Mouse (Mus musculus) hindbrain, embryonic 10.5 days (tissue): ENCODE results near the gene Sorcs2. TPM values are rescaled to one million over a fixed set of nuclear protein-coding genes. Genes with fewer than 3 reads are reported as not detected.
A peak's percentile ranks its signal among the peaks of the same experiment; 100 is the strongest.

Source experiments
- DNase-seq: peaks from one replicate; pipeline ENCODE4 v3.0.0-alpha.2; 2017; ENCODE audit warnings: low spot score
- H3K27ac ChIP-seq: fragments of 300-500 bp; sonication (generic); 2 replicates; pipeline ENCODE4 v1.5.1; 2016; ENCODE audit warnings: mild to moderate bottlenecking, moderate library complexity
- H3K27me3 ChIP-seq: fragments of 300-500 bp; sonication (generic); 2 replicates; pipeline ENCODE4 v1.6.1; 2016; ENCODE audit warnings: mild to moderate bottlenecking; ENCODE audit not compliant: poor library complexity, insufficient read depth, severe bottlenecking
- H3K36me3 ChIP-seq: fragments of 300-500 bp; sonication (generic); 2 replicates; pipeline ENCODE4 v1.6.1; 2016; ENCODE audit warnings: mild to moderate bottlenecking, moderate library complexity
- H3K4me1 ChIP-seq: fragments of 300-500 bp; sonication (generic); replicated peaks from 2 replicates; pipeline ENCODE4 v1.6.1; 2016; ENCODE audit warnings: mild to moderate bottlenecking
- H3K4me3 ChIP-seq: fragments of 300-500 bp; sonication (generic); 2 replicates; pipeline ENCODE4 v1.5.1; 2016; ENCODE audit warnings: mild to moderate bottlenecking, moderate library complexity
- H3K9me3 ChIP-seq: fragments of 300-500 bp; sonication (generic); 2 replicates; pipeline ENCODE4 v1.6.1; 2016; ENCODE audit warnings: mild to moderate bottlenecking, moderate library complexity
- WGBS: fragments of 180-500 bp; shearing (Covaris S2); methylation state at CpG from one replicate; pipeline ENCODE4 v1.1.7; 2016; 5-methylcytosine and 5-hydroxymethylcytosine counted together
- polyA plus RNA-seq: library from polyadenylated mRNA; unstranded; fragments of >200 nt; fragmentation: Nextera tagmentation; extraction: Ambion mirVana; gene quantifications from 2 replicates; pipeline ENCODE4 v1.2.1, GENCODE M21; 2016

Sorcs2 gene
- polyA plus RNA-seq, 1 experiment from 2014 or later: 10.5 TPM

DNA sequence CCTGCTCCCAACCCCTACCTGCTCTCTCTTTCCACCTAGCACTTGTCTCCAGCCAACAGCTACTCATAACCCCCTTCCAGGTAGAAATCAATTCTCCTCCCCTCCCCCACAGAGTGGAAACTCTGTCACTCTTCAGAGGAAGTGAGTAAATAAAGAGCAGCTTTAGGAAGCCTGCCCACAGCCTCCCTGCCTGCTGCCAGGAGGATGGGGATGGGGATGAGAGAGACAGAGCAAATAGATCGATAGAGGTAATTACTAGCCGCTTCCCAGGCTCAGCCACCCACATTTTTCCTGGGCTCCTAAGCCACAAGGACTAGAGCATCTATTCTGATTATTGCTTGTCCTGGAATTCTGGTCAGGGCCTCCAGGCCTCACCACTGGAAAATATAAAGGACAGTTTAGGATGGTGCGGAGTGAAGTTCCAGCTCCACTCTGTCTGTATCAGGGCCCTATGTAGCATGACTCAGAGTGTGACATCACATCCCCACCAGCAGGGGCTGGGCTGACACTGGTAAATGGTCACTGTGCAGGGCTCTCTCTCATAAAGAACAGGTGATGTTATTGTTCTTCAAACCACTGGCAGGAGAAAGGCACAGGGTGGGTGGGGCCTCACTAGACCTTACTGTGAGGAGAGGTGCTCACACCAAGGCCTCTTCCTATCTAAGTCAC, 261.9 kb downstream of the Sorcs2 start:
- H3K4me3 ChIP-seq: no peak overlapping the region
- no peaks in the 10 kb centered on the region for H3K36me3 ChIP-seq
- DNase-seq: no peak
- H3K27me3 ChIP-seq: peaks cover 8% of the 10 kb centered on the region; the same call in 1 of the 2 replicates
- WGBS: 82% methylated on average over 3 of the region's 3 CpGs
- peaks cover 14% of the 10 kb centered on the region for H3K4me1 ChIP-seq
- H3K9me3 ChIP-seq: no peaks in the 10 kb centered on the region
- H3K27ac ChIP-seq: no peak overlapping the region

GRCm38 (mm10) chr5:36134302-36134701, 263.6 kb downstream of the Sorcs2 start:
- no peak for DNase-seq
- Histone ChIP-seq H3K4me3 (no peak overlapping the region), H3K36me3 (no peaks in the 10 kb centered on the region), H3K4me1 (peaks cover 26% of the 10 kb centered on the region), H3K9me3 (no peaks in the 10 kb centered on the region), H3K27me3 (no peaks in the 10 kb centered on the region), H3K27ac (no peak overlapping the region)
- 83% methylated on average over 6 of the region's 6 CpGs for WGBS

DNA sequence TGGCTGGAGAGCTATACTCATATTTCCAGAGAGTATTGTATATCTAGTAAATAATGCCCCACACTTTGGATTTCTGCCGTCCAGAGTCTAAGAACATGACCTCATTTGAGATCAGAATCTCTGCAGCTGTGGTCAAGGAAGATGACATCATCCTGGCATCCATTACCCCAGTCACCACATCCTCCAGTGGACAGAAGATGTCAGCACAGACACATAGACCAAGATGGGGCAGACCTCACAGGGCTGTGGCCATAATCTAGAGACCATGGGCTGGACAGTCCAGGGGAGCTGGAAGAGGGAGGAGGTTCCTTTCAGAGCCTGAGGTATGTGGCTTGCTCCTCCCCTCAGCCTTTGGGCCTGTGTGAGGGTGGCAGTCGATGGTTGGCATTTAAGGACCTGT, 264.0 kb downstream of the Sorcs2 start:
- no peaks in the 10 kb centered on the region for H3K27me3 ChIP-seq
- no peak for DNase-seq
- WGBS: 74% methylated on average over 2 of the region's 2 CpGs
- no peaks in the 10 kb centered on the region for H3K36me3 ChIP-seq
- H3K4me1 ChIP-seq: peaks cover 30% of the 10 kb centered on the region
- H3K27ac ChIP-seq: no peak overlapping the region
- no peak overlapping the region for H3K4me3 ChIP-seq
- no peaks in the 10 kb centered on the region for H3K9me3 ChIP-seq

- H3K27me3 ChIP-seq: no peaks in the 10 kb centered on the region
- no peaks in the 10 kb centered on the region for H3K9me3 ChIP-seq
- no peaks in the 10 kb centered on the region for H3K36me3 ChIP-seq
- 63% methylated on average over 8 of the region's 8 CpGs for WGBS
- H3K4me3 ChIP-seq: no peak overlapping the region
- no peak for DNase-seq
- H3K4me1 ChIP-seq: peaks cover 41% of the 10 kb centered on the region
- H3K27ac ChIP-seq: 0 out of 2 replicates have a peak overlapping the region, but pooled peaks have one; percentile 29
Measured at GRCm38 (mm10) chr5:36130393-36131011, 267.4 kb downstream of the Sorcs2 start.

- Histone ChIP-seq H3K4me1 (peaks cover 41% of the 10 kb centered on the region), H3K27ac (no peak overlapping the region; the same call in 1 of the 2 replicates), H3K4me3 (no peak overlapping the region), H3K36me3 (no peaks in the 10 kb centered on the region), H3K9me3 (no peaks in the 10 kb centered on the region), H3K27me3 (no peaks in the 10 kb centered on the region)
- no peak for DNase-seq
- WGBS: 67% methylated on average over 2 of the region's 2 CpGs
Measured at GRCm38 (mm10) chr5:36129661-36130060, 268.3 kb downstream of the Sorcs2 start.

DNA sequence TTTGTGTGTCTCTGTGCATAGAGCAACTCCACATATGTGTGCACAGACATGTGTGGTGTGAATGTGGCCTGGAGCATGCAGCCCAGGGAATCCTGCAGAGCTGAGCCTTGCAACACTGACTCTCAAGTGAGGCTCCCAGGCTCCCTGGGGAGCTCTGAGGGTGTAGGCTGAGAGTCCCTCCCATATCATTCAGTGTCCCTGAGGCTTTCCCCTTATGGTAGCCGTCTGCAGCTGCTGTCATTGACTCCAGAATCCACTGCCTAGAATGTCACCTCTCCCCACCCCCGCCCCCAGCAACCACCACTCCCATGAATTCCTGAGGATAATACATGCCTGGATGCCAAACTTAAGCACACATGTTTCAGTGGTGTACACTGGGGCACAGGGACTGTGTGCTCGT, 269.4 kb downstream of the Sorcs2 start:
- no peaks in the 10 kb centered on the region for H3K36me3 ChIP-seq
- no peak for DNase-seq
- no peaks in the 10 kb centered on the region for H3K27me3 ChIP-seq
- no peak overlapping the region for H3K4me3 ChIP-seq
- peaks cover 44% of the 10 kb centered on the region for H3K4me1 ChIP-seq
- no peaks in the 10 kb centered on the region for H3K9me3 ChIP-seq
- H3K27ac ChIP-seq: 0 out of 2 replicates have a peak overlapping the region, but pooled peaks have one; percentile 5
- WGBS: 54% methylated on average over 3 of the region's 3 CpGs

- Histone ChIP-seq H3K4me1 (peaks cover 59% of the 10 kb centered on the region), H3K36me3 (no peaks in the 10 kb centered on the region), H3K4me3 (no peak overlapping the region), H3K27me3 (0 out of 2 replicates have a peak, but pooled peaks cover 4% of the 10 kb centered on the region), H3K9me3 (no peaks in the 10 kb centered on the region), H3K27ac (no peak overlapping the region)
- WGBS: 91% methylated on average over 6 of the region's 6 CpGs
- no peak for DNase-seq
Measured at GRCm38 (mm10) chr5:36124993-36125392, 272.9 kb downstream of the Sorcs2 start.

GRCm38 (mm10) chr5:36122987-36123386, 275.0 kb downstream of the Sorcs2 start:
- no peaks in the 10 kb centered on the region for H3K9me3 ChIP-seq
- no peak for DNase-seq
- H3K27ac ChIP-seq: peak overlapping the region; percentile 51
- H3K36me3 ChIP-seq: no peaks in the 10 kb centered on the region
- 82% methylated on average over 10 of the region's 10 CpGs for WGBS
- no peak overlapping the region for H3K4me3 ChIP-seq
- 0 out of 2 replicates have a peak, but pooled peaks cover 4% of the 10 kb centered on the region for H3K27me3 ChIP-seq
- peaks cover 62% of the 10 kb centered on the region for H3K4me1 ChIP-seq

- peaks cover 4% of the 10 kb centered on the region; the same call in 1 of the 2 replicates for H3K27me3 ChIP-seq
- H3K9me3 ChIP-seq: no peaks in the 10 kb centered on the region
- peak; percentile 69 for DNase-seq
- H3K36me3 ChIP-seq: no peaks in the 10 kb centered on the region
- H3K4me3 ChIP-seq: no peak overlapping the region
- H3K4me1 ChIP-seq: peaks cover 77% of the 10 kb centered on the region
- H3K27ac ChIP-seq: peak overlapping the region; percentile 53; the same call in 1 of the 2 replicates
- 21% methylated on average over 3 of the region's 3 CpGs for WGBS
Measured at GRCm38 (mm10) chr5:36120931-36121341, 277.0 kb downstream of the Sorcs2 start.

- no peak overlapping the region for H3K4me3 ChIP-seq
- no peaks in the 10 kb centered on the region for H3K9me3 ChIP-seq
- H3K27me3 ChIP-seq: no peaks in the 10 kb centered on the region; the same call in 1 of the 2 replicates
- H3K27ac ChIP-seq: peak overlapping the region; percentile 74
- peaks cover 86% of the 10 kb centered on the region for H3K4me1 ChIP-seq
- H3K36me3 ChIP-seq: no peaks in the 10 kb centered on the region
- DNase-seq: peak; percentile 43
- 48% methylated on average over 5 of the region's 5 CpGs for WGBS
Measured at GRCm38 (mm10) chr5:36118061-36118460, 279.9 kb downstream of the Sorcs2 start.

DNA sequence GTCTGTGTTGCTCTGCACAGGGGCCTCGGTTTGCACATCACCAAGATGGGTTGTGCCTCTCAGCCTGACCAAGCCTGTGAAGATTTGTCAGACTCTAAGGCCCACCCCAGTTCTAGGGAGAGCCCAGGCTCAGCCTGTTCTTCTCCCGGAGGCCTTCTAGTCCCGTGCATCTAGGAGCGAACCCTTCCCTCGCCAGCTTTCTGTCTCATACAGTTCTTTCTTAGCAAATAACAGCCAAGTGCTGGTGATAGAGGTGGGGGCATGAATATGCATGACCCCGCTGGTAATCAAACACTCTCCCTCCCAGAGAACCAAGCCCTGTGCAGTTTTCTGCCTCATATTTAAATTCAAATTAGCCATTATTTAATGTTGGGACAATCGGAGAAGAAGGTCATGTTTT, 282.4 kb downstream of the Sorcs2 start:
- Histone ChIP-seq H3K27me3 (no peaks in the 10 kb centered on the region; the same call in 1 of the 2 replicates), H3K36me3 (no peaks in the 10 kb centered on the region), H3K4me1 (peaks cover 84% of the 10 kb centered on the region), H3K4me3 (no peak overlapping the region), H3K9me3 (no peaks in the 10 kb centered on the region), H3K27ac (peak overlapping the region; percentile 72)
- DNase-seq: no peak
- WGBS: 50% methylated on average over 7 of the region's 7 CpGs

GRCm38 (mm10) chr5:36113696-36114095, 284.2 kb downstream of the Sorcs2 start:
- no peak overlapping the region for H3K4me3 ChIP-seq
- H3K9me3 ChIP-seq: no peaks in the 10 kb centered on the region
- 92% methylated on average over 2 of the region's 2 CpGs for WGBS
- no peaks in the 10 kb centered on the region for H3K36me3 ChIP-seq
- no peak for DNase-seq
- H3K27me3 ChIP-seq: no peaks in the 10 kb centered on the region; the same call in 1 of the 2 replicates
- H3K27ac ChIP-seq: peak overlapping the region; percentile 19; the same call in 1 of the 2 replicates
- peaks cover 74% of the 10 kb centered on the region for H3K4me1 ChIP-seq

DNA sequence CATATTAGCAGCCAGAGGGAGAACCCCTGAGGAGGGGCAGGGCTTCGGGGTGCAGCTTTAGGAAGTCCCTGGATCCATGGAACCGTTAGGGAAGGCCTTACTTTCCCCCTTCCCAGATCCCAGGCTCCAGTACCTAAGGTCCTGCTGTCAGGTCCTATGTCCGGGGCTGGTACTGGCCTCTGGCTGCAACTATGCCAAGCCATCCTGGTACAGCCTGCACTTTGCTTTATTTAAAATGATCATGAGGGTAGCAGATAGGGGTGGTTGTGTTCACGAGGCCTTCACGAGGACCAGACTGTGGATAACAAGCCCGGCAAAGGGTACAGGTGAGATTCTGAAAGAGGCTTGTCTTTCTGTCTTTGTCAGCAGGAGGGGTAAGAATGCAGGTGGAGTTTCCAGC, 285.2 kb downstream of the Sorcs2 start:
- Histone ChIP-seq H3K9me3 (no peaks in the 10 kb centered on the region), H3K4me3 (no peak overlapping the region), H3K36me3 (no peaks in the 10 kb centered on the region), H3K27ac (no peak overlapping the region), H3K27me3 (no peaks in the 10 kb centered on the region; the same call in 1 of the 2 replicates), H3K4me1 (peaks cover 68% of the 10 kb centered on the region)
- 70% methylated on average over 6 of the region's 6 CpGs for WGBS
- no peak for DNase-seq
